Mouse (Mus musculus) forelimb bud, embryonic 11.5 days (tissue): ENCODE measurements around the gene Prkcb.

Experiments
- DNase-seq: peaks from one replicate; pipeline ENCODE4 v3.0.0-alpha.2; 2012; ENCODE audit warnings: low read depth, low spot score

Prkcb gene

DNA sequence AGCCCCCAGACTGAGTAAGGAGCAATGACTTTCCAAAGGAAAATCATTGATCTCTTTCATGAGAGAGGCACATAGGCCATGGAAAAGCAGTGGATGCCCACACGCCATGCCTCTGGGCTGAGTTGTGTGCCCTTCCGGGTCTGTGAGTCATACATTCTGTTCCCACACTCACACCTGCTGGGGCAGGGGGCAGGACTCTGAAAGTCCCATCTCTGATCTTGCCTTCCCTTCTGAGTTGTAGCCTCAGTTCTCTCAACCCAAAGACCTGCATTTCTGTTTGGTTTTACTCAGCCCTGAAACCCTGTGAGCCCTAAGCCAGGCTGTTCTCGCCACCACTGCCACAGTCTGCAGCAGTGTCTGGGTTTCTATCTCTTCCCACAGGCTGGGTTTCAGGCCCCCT lies 109.1 kb downstream of the Prkcb start:
- no peak for DNase-seq

DNA sequence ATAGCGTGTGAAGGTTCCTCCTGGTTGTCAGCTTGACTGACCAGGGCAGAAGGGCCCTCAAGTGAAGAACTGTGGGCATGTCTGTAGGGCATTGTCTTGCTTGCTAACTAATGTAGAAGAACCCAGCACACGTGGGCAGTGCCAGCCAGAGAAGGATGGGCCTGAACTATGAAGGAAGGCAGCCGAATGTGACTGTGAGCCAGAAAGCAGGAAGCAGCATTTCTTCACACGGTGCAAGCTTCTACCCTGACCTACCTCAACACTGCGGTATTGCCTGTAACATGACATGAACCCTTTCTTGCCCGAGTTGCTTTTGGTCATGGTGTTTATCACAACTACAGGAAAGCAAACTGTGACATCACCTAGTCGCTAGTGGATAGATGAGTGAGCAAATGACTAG lies 113.5 kb downstream of the Prkcb start:
- no peak for DNase-seq

DNA sequence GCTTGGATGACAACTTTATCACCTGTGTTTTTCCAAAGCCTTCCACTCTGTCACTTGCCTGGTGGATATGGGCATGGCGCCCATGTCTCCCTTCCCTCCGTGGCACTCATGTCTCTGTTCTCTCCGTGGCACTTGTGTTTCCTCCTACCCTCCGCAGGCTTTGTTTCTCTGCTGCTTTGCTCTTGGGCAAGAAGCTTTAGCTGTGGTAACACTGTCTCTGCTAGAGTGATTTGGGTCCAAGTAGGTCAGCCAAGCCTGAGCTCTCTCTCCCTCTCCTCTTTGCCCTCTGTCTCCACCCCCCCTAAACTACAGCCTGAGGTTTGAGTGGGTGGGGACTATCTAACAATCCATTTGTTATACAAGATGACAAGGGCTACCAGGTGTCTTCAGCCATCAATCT lies 114.8 kb downstream of the Prkcb start:
- DNase-seq, result no peak

DNA sequence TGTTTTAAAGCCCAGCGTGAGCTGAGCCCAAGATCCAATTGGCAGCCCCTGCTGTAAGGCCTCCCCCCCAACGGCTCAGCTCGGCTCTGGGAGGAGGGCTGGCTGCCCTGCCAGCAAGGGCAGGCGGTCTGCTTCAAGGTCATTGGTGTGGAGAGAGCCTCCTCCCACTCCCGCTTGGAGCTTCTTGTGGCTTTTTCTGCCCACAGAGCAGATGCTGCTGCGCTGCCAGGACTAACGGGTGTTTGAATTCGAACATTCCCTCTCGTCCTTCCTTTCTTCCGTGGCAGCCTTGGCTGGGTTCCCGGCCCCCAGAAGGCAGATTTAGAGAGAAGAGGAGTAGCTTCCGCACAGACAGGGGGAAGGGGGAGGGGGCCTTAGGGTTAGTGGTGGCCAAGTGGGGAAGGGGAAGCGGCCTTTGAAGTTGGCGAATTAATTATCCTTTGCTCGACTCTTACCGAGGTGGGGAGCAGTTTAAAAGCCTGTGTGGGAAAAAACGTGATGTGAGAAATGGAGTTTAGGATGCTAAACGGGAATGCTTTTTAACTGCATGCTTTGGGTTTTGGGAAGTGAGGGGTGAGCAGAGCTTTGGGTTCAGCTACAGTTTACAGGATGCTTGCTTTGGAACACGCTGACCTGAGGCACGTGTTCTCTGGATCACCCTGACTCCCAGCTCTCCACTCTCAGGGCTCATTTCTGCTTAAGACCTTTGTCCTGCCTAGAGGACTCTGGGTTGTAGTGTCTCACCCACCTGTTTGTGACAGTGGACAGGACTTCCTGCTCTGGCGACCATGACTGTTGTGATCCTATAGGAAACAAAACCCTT lies 116.2 kb downstream of the Prkcb start:
- peak; percentile 36 for DNase-seq

DNA sequence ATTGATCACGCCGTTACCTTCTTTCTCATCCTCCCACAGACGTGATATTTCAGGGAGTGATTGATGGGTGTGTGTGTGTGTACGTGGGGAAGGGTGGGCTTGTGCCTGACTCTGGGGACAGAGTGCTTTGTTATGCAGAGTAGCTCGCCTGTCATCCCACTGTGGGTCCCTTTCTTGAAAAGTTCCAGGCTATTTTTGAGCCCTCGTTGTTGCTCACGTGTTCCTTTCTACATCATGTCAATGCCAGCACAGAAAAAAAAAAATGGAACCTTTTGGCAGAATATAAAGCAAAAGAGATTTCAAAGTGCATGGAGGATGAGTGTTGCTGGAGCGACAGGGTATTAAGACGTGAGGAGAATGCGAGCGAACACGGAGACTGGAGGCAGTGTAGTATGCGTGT lies 118.1 kb downstream of the Prkcb start:
- no peak for DNase-seq

DNA sequence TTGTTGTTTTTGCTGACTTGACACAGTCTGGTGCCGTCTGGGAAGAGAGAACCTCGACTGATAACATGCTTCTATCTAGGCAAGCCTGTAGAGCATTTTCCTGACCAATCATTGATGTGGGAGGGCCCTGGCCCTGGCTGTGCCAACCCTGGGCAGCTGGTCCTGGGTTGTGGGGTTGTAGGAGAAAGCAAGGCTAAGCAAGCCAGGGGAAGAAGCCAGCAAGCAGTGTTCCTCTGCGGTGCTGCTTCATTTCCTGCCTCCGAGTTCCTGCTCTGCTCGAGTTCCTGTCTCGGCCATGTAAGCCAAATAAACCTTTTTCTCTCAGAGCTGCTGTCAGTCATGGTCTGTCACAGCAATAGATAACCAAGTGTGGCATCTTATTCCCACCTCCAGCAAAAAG lies 121.4 kb downstream of the Prkcb start:
- DNase-seq, result no peak

DNA sequence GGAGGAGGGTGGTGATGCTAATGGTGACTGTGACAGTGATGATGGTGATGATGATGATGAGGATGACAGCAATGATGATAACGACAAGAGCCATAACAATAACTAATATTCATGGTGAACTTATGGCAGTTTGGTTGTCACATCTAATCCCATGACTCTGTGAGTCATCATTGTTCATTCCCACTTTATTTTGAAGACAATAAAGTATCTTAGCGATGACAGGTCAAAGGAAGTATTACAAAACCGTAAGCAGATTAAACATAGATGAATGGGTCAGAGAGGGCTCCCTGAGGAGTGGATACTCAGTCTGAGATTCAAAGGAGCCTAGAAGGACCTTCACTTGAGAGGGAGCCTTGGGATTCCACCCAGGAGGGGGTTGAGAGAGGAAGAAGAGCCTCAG lies 122.3 kb downstream of the Prkcb start:
- no peak for DNase-seq

DNA sequence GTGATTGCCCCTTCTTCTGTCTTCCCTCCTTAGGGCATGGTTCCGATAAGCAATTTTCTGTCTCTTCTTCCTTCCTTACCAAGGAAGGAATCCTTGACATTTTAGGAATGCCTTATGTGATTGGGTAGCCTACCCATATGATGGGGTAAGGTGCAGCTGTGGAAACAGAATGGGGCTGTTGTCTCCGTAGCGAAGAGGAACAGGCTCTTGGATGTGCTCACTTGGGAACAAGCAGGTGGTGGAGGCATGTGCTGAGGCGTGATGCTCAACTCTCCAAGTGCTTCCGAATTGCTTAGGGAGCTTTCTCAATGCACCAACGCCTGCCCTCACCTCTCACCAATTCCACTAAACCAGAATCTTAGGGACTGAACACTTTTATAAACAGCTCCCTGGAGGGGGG lies 124.7 kb downstream of the Prkcb start:
- no peak for DNase-seq

DNA sequence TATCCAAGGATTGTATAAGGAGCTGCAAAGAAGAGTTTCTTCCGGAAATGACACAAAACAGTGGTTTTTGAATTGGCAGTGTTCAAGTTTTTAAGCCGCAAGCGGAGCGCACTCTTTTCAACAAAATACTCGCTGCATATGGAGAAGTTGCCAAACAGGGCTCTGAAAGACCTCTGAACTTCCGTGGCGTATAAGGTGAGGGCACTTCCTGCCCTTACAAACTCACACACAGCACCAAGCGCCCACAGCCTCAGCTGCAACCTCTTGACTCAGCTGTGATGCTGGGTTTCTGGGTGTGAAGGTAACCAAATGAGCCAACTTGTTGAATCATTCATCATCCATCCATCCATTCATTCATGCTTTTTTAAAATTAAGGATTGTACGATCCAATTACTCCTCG lies 125.6 kb downstream of the Prkcb start:
- no peak for DNase-seq

DNA sequence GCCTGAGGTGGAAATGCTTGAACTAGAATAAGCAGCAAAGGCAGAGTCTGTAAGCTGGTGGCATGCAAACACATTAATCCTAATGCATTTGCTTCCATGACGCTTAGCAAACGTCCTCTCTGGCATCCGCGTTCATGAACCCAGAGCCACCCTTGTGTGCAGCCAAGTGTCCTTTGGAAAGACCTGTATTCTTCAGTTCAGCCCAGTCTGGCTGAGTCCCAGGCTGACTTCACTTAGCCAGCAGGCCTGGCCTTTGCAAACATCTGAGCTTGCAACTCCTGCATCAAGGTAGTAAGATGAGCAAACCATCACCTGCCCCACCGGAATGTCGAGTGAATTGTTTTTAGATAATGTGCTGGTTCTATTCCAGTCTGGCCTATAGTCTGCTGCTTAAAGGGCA lies 126.1 kb downstream of the Prkcb start:
- DNase-seq, result no peak

DNA sequence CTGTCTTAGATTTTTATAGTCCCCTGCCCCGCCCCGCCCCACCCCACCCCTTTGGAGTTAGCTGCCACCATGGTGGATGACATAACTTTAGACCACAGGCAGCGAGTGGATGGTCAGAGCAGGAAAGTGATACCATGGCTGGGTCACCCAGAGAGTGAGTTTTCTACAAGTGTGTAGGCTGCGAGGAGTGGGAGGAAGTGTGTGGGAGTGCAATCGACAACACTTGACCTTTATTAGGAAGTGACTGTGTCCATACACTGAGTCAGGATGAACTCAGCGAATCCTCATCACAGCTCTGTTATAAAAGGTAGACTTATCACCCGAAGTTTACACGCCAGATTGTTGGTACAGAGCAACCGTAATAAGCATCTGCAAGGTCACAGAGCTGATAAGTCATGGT lies 126.8 kb downstream of the Prkcb start:
- no peak for DNase-seq

DNA sequence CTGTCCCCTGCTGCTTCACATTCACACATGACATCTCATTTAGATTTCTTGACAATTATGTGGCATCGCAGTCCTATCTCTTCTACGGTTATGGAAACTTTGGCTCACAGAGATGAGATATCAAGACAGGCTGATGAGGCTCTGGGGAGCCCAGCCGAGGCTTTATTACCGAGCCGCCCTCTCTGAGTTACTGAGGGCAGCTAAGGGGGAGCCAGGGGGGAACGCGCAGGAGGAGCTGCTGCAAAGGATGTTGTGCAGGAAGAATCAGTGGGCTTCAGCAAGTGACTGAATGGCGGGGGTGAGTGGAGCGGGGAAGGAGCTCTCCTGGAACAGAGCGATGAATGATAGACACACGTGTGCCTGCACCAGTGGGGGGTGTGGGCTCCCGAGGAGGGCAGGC lies 127.4 kb downstream of the Prkcb start:
- no peak for DNase-seq

DNA sequence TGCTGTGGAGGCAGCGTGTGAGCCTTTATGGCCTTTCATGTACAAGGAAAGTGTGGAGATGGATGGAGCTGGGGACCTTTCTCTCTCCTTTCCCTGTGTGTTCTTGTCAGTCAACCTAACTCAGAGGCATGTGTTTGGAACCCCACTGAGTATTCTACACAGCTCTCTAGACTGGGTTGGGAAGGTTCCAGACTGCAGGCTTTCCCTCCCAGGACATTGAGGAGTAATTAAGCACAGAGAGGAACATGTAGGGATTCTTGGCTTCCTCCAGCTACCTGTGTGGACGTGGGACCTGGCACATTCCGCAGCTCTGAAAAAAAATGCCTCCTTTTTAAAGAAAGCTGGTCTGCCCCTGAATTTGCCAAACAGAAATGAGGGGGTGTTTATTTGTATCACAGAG lies 130.0 kb downstream of the Prkcb start:
- DNase-seq, result no peak

DNA sequence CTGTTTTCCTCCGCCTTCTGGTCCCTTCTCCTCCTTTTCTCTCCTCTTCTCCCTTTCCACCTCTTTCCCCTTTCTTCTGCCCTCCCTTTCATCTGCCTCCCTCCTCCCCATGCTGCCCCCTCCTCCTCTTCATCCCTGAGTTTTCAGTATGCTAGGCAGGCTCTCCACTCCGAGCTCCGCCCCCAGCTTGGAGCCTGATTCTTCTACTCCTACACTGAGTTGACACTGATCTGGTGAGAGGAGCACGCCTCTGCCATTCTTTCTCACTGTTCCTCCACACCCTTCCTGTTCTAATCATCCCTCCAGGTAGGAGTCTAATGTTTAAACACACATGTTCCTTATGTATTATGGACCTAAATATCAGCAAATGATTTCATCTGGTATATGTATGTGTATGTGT lies 135.3 kb downstream of the Prkcb start:
- DNase-seq, result no peak

DNA sequence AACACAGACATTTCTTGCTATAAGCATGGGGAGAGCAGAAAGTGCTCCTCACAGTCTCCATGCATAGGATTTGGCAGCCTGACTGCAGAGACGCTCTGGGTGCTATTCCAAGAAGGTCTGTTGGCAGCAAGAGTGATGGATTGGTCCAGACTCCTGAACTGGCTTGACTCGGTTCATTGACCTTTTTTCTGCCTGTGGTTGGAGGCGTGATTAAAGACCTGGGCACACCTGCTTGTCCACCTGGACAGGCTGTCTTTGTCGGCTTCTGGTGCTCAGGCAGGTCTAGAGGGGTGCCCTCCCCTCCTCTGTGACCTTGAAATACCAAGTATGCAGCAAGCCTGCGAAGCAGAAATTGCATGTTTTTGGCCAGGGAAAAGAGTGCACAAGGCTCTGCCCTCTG lies 140.6 kb downstream of the Prkcb start:
- no peak for DNase-seq

DNA sequence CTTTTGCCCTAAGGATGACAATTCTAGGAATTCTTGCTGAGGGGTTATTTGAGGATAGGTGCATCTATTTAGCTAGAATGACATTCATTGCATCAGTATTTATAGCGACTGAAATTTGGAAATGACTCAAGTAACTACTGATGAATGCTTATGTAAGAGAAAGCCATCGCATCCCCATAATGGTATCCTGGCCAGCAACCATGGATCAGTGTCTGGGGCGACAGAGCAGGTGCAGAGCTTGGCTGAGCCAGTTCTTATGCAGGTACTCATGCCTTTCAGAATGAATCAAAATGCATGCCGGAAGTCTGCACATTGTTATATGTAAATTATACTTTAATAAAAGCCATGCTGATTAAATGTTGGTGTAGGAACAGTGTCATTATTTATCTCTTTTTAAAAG lies 143.8 kb downstream of the Prkcb start:
- no peak for DNase-seq

DNA sequence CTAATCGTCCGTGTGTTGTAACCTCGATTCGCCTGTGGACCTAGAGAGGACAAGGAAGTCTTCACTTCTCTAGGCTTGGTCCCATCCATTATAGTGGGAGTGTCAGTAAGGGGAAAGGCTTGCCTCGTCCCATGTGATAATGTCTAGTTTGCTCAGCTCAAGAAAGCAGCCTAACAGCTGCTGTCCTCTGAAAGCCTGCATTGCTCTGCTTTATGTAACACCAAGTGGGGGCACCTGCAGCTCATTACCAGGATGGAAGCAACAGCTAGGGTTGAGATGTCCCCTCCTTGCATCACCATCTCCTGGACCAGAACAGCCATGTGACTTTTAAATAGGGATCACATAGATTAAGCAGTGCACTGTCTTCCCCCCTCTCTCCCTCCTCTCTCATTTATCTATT lies 144.8 kb downstream of the Prkcb start:
- no peak for DNase-seq

DNA sequence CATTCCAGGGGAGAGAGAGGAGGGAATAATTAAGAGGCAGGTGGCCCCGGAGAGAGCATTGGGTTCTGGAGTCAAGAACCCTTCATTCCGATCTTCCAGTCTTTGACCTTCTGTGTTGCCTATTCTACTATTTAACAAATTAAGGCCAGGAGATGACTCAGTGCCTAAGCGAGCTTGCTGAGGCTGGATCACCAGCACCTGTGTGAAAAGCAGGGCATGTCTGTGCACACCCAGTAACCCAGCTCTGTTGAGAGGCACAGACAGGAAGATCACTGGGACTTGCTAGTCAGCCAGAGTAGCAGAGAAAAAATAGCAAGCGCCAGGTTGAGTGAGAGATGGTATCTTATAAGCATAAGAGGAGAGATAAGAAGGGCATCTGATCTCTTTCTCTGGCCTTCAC lies 146.4 kb downstream of the Prkcb start:
- DNase-seq, result no peak

DNA sequence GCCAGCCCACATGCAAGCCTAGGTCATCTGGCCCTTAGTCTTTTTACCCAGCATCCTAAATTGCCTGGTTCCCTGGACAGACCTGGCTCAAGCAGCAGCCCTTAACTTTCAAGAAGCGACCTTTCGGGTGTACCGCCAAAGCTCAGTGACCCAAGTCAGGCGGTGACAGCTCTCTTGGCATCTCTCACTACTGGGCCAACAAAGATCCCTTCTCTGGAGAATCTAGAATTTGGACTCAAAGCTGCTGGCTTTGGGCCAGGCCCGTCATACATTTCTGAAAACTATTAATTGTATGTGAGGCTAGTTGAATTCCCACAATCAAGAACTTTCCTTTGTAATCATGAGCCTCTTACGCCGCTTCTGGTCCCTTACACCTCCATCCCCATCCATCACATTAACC lies 147.0 kb downstream of the Prkcb start:
- DNase-seq, result no peak

DNA sequence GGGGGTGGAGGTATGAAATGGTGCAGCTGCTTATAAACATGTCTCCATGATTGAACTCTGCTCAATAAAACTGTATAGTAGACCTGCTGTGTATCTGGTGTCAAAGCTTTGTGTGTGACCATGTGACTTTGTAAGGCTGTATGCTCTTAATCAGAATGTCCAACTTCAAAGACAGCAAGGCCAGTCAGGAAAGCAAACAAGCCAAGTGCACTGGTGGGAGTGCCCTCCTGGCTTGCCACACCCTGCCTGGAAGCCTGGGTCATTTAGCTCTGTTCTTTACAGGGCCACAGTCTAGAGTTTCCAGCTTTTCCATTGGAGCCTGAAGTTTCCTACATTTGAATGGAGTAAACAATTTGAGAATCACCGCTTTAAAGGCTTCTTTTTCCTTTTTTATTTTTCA lies 148.8 kb downstream of the Prkcb start:
- DNase-seq, result no peak

DNA sequence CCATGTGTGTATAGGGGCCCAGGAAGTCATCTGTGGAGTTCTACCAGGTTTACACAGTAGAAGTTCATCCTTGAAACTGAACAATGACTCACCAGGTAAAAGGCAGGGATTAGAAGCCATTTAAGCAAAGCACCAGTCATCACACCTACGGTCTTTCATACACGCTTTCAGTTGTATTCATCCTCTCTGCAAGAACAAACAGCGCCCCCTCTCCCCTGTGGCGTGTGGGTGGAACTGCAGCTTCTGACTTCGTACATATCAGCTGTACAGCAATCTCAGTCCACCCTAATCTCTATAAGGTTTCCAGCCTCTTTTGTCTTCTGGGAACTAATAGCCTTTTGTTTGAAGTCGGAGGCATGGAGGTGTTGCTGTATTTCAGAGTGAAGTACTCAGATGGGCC lies 156.5 kb downstream of the Prkcb start:
- DNase-seq, result peak; percentile 27

DNA sequence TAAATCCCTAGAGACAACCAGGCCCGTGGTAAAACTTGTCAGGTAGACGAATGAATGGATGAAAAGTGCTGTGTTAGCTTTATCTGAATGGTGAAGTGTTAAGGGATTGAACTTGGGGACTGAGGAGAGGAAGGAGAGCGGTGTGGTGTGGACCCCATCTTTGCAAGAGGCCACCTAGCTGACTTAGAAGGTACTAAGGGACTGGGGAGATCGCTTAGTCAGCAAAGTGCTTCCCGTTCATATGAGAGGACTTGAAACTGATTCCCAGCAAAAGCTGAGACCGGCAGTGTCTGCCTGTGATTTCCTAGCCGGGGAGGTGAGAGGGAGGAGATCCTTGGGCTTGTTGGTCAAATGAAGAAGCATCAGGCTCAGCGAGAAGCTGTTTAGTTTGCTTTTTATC lies 164.1 kb downstream of the Prkcb start:
- DNase-seq, result no peak

DNA sequence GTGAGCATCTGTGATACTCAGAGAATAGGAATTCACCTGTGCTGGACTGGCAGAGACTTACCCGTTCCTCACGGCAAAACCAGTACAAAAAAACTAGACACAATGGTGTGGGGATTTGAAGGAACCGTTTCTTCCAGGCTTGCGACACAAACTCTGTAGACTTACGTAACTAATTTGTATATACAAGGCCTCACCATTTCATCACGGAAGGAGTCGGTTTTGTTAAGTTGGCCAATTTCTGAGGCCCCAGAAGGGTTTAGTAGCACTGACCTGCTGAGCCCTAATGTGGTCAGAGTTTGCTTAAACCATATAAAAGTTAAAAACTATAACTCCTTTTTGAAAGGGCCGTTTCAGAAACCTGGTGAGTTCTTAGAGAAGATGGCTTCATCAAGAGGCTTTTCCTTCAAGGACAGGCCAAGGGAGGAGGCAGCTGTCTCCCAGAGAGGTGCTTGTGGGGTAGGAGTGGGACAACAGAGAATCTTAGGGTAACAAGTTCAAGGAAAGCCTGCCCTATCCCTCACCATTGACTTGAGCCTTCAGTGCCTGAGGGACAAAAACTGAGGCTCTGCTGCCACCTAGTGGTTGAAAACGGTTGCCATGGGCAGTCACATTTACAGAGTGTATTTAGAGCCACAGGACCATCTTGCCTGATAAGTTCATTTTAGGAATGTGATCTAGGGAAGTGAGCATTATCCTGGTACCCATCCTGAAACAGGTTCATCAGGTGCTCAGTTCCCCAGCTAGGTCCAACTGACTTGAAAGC lies 170.8 kb downstream of the Prkcb start:
- DNase-seq, result peak; percentile 87
